Mouse (Mus musculus): ENCODE results near the gene Isl2.

DNA sequence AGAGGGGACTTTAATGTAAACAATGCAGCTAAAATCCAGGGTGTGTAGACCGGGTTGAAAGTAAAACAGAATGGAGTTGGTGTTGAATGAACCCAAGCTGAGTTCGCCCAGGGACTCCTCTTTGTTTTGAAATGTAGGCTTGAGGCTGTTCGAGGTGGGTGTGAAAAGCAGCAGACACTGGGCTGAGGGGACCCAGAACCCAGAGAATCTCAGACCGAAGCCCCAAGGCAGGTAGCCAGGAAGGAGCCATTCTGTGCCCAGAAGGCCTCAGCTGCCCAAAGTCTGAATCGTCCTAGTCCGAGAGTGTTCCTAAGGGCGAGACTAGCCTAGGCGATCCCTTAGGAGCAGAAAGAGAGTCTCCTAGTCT, 4.8 kb downstream of the Isl2 start:
- no peak for TF ChIP-seq ELF1 (IDR thresholded peaks at IDR 0.05; ENCODE audit: low read depth, low read length)
- TF ChIP-seq GABPA (IDR thresholded peaks at IDR 0.05; ENCODE audit: insufficient replicate concordance, low read depth, low read length): no peak
- no peak for TF ChIP-seq CTCF (conservative IDR thresholded peaks at IDR 0.05 in 1 of 2, IDR thresholded peaks at IDR 0.05 in 1 of 2; ENCODE audit: low read depth in 2 of 2, low read length in 2 of 2)
- TF ChIP-seq RAD21 (IDR thresholded peaks at IDR 0.05; ENCODE audit: low read depth, low read length): no peak
- TF ChIP-seq CHD1 (IDR thresholded peaks at IDR 0.05; ENCODE audit: low read depth, low read length): no peak

All from CH12.LX (cell line).